Mouse (Mus musculus) 416B (cell line): ENCODE measurements around the gene Srrd.

ENCODE experiments used
- DNase-seq: peaks from one replicate; pipeline ENCODE4 v3.0.0; 2011; ENCODE audit warnings: low read depth

The Srrd gene

GRCm38 (mm10) chr5:112317328-112317727 is 25.5 kb downstream of the Srrd start:
- DNase-seq: no peak

- DNase-seq: no peak
Measured at GRCm38 (mm10) chr5:112316468-112316867, 26.4 kb downstream of the Srrd start.

GRCm38 (mm10) chr5:112313222-112313885 is 29.5 kb downstream of the Srrd start:
- no peak for DNase-seq

GRCm38 (mm10) chr5:112305842-112306241 is 37.0 kb downstream of the Srrd start:
- no peak for DNase-seq

- DNase-seq: no peak
Measured at GRCm38 (mm10) chr5:112302310-112302709, 40.5 kb downstream of the Srrd start.

- peak; percentile 85 for DNase-seq
Measured at GRCm38 (mm10) chr5:112301694-112302093, 41.1 kb downstream of the Srrd start.

- DNase-seq: no peak
Measured at GRCm38 (mm10) chr5:112300721-112301308, 42.0 kb downstream of the Srrd start.

GRCm38 (mm10) chr5:112300112-112300511 is 42.7 kb downstream of the Srrd start:
- DNase-seq: no peak

- no peak for DNase-seq
Measured at GRCm38 (mm10) chr5:112299399-112299798, 43.4 kb downstream of the Srrd start.

GRCm38 (mm10) chr5:112298226-112298988 is 44.4 kb downstream of the Srrd start:
- DNase-seq: peak; percentile 95

GRCm38 (mm10) chr5:112297257-112297656 is 45.6 kb downstream of the Srrd start:
- peak; percentile 82 for DNase-seq

- peak; percentile 52 for DNase-seq
Measured at GRCm38 (mm10) chr5:112296404-112297181, 46.2 kb downstream of the Srrd start.

GRCm38 (mm10) chr5:112295564-112295963 is 47.3 kb downstream of the Srrd start:
- no peak for DNase-seq

GRCm38 (mm10) chr5:112295162-112295561 is 47.7 kb downstream of the Srrd start:
- DNase-seq: peak; percentile 83

- no peak for DNase-seq
Measured at GRCm38 (mm10) chr5:112294696-112295095, 48.1 kb downstream of the Srrd start.

GRCm38 (mm10) chr5:112293800-112294199 is 49.0 kb downstream of the Srrd start:
- no peak for DNase-seq

GRCm38 (mm10) chr5:112292343-112292980 is 50.4 kb downstream of the Srrd start:
- no peak for DNase-seq

GRCm38 (mm10) chr5:112291866-112292265 is 51.0 kb downstream of the Srrd start:
- no peak for DNase-seq

GRCm38 (mm10) chr5:112290536-112290880 is 52.3 kb downstream of the Srrd start:
- no peak for DNase-seq

- DNase-seq: no peak
Measured at GRCm38 (mm10) chr5:112289819-112290535, 52.9 kb downstream of the Srrd start.

- no peak for DNase-seq
Measured at GRCm38 (mm10) chr5:112289236-112289635, 53.6 kb downstream of the Srrd start.
